8 mouse cellular contexts compared by ENCODE assay signal in the genomic region with DNA sequence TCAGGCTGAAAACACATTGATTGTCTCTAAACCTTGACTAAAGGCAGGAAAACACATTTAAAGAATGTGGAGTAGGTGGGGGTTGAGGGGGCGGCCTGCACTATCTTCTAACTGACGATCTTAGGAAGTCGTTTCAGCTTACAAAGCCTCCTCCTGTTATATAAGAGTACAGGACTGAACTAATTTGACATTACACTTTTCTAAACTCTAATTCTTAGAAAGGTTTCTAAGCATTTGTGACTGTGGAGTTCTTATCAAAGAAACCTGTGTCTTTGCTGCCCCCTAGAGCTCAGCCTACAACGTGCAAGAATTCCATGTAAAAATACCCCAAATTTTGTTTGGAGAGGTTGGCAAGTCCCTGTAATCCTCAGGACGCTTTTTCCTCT. TPM values are rescaled to one million over a fixed set of nuclear protein-coding genes. Genes with fewer than 3 reads are reported as not detected.
DNase-seq lines count a peak whose midpoint lies in the region; ATAC-seq lines count a peak whose summit lies in the region.

No protein-coding gene starts in this region.

- no peak for ATAC-seq in monocyte, adult 5-6 weeks (replicated peaks; ENCODE audit: insufficient number of reproducible peaks, low FRiP score, low TSS enrichment, poor library complexity, severe bottlenecking)

- peak; percentile 73 for DNase-seq in ZHBTc4 (ENCODE audit: low read depth, low spot score)
- DNase-seq in cerebellum, adult 9-10 months: peak; percentile 24
- DNase-seq in frontal cortex, adult 2 months (ENCODE audit: extremely low spot score in 1 of 2, low spot score in 1 of 2): peak; percentile 22 to 84
- DNase-seq in induced T-regulatory cell, adult 2 months (ENCODE audit: low read depth): peak; percentile 10
- DNase-seq in left cerebral cortex, adult 11 months (ENCODE audit: low spot score): peak; percentile 16
- peak; percentile 70 for DNase-seq in lung, postnatal 36 days
- DNase-seq in right cerebral cortex, postnatal 4 days: peak; percentile 76

RNA-seq across cellular contexts. Expression of a gene that starts 24.1 kb away (rescaled TPM):
- polyA plus RNA-seq in frontal cortex, adult 2 months (2012; rRNA removed): 0.48 and 0.56 TPM in 2 replicates
- not detected in 3 replicates for total RNA-seq in monocyte, adult 5-6 weeks (2017)

RNA-seq across cellular contexts. Expression of a gene that starts 54.4 kb away (rescaled TPM):
- polyA plus RNA-seq in frontal cortex, adult 2 months (2012; rRNA removed): 0.04 TPM in 1 of 2 replicates, not detected in the other
- total RNA-seq in monocyte, adult 5-6 weeks (2017): not detected in 3 replicates

Comparison
In these comparisons a context has a peak if more than half of its experiments do, and no peak if none do; other contexts are left out.
1. DNase-seq: peak in every context shown above with its lines; median percentile 76 in right cerebral cortex, postnatal 4 days; 73 in ZHBTc4; 70 in lung, postnatal 36 days; 53 in frontal cortex, adult 2 months; 24 in cerebellum, adult 9-10 months; 16 in left cerebral cortex, adult 11 months; 10 in induced T-regulatory cell, adult 2 months.